Mouse (Mus musculus) forebrain, embryonic 12.5 days (tissue): ENCODE measurements around the gene Spock2. TPM values are rescaled to one million over a fixed set of nuclear protein-coding genes. Genes with fewer than 3 reads are reported as not detected.

Experiments
- ATAC-seq: fragments of 200-750 bp; cut with Nextera tagmentation; 2 replicates; pipeline ENCODE4 v1.8.0; 2017; ENCODE audit warnings: moderate TSS enrichment; ENCODE audit not compliant: low FRiP score
- H3K27ac ChIP-seq: fragments of 300-500 bp; sonication (generic); 2 replicates; pipeline ENCODE4 v1.5.1; 2016; ENCODE audit warnings: mild to moderate bottlenecking
- H3K27me3 ChIP-seq: fragments of 300-500 bp; sonication (generic); 2 replicates; pipeline ENCODE4 v1.6.1; 2016; ENCODE audit warnings: mild to moderate bottlenecking
- H3K36me3 ChIP-seq: fragments of 300-500 bp; sonication (generic); replicated peaks from 2 replicates; pipeline ENCODE4 v1.6.1; 2016; ENCODE audit warnings: mild to moderate bottlenecking
- H3K4me1 ChIP-seq: fragments of 300-500 bp; sonication (generic); 2 replicates; pipeline ENCODE4 v1.6.1; 2016
- H3K4me2 ChIP-seq: fragments of 300-500 bp; sonication (generic); 2 replicates; pipeline ENCODE4 v1.6.1; 2016; ENCODE audit warnings: mild to moderate bottlenecking, moderate library complexity
- H3K4me3 ChIP-seq: fragments of 300-500 bp; sonication (generic); replicated peaks from 2 replicates; pipeline ENCODE4 v1.5.1; 2016; ENCODE audit warnings: mild to moderate bottlenecking
- H3K9ac ChIP-seq: fragments of 300-500 bp; sonication (generic); 2 replicates; pipeline ENCODE4 v1.6.1; 2016; ENCODE audit warnings: mild to moderate bottlenecking
- H3K9me3 ChIP-seq: fragments of 300-500 bp; sonication (generic); 2 replicates; pipeline ENCODE4 v1.6.1; 2016
- WGBS: fragments of 180-500 bp; shearing (Covaris S2); methylation state at CpG from one replicate; pipeline ENCODE4 v1.1.7; 2016; 5-methylcytosine and 5-hydroxymethylcytosine counted together
- polyA plus RNA-seq: library from polyadenylated mRNA; unstranded; fragments of >200 nt; fragmentation: Nextera tagmentation; extraction: Ambion mirVana; gene quantifications from 2 replicates; pipeline ENCODE4 v1.2.1, GENCODE M21; 2016

The Spock2 gene
- polyA plus RNA-seq, 1 experiment from 2014 or later, result 13.2 TPM

DNA sequence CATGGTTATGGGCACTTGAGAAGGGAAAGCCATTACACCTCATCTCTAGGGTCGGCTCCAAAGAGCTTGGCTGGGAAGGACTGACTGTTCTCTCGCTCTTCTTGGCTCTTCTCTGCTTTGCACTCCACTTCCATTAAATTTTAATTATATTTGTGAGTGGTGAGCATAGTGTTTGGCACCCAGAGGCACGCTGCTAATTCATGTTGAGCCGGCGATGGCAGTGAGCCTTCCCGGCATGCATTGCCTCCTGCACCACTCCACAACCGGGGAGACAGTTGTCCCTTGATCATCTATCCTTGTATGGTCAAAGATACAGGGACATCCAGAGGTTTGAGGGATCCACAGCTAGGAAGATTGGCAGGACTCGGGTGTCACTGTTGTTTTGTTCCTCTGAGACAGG is 4.0 kb downstream of the Spock2 start:
- no peak overlapping the region for H3K4me2 ChIP-seq

DNA sequence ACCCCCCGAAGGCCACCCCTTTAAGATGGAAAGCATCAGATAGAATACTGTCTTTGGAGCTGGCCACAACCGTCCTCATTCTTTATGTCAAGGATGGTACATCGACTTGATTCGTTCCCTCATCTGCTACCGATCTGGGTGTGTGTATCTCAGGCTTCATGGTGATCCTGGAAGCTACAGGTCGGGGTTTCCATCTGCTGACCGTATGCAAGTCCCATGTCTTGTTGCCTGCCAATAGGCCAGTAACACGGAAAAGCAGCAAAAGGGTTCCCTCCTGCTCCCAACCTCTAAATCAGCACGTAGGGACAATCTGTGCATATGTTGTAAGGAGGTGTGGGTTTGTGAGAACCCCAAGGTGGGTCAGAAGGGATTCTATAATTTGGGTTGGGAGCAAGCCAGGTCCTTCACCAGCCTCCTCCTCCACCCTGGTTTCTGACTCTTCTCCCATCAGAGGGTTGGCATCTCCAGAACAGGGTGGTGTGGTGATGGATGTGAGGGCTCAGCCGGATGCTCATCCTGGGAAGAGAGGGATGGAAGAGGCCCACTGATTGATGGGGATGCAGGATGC is 5.0 kb downstream of the Spock2 start:
- peaks cover 52% of the 10 kb centered on the region for H3K27me3 ChIP-seq
- H3K27ac ChIP-seq, result no peak overlapping the region
- no peak overlapping the region for H3K4me2 ChIP-seq
- H3K4me1 ChIP-seq, result peaks cover 41% of the 10 kb centered on the region
- no peaks in the 10 kb centered on the region for H3K36me3 ChIP-seq
- H3K9ac ChIP-seq, result no peak overlapping the region
- WGBS, result 91% methylated on average over 10 of the region's 10 CpGs
- no peak for ATAC-seq
- no peak overlapping the region for H3K4me3 ChIP-seq
- no peaks in the 10 kb centered on the region for H3K9me3 ChIP-seq

More for the DNA sequence above, 4.0 kb downstream of the Spock2 start:
- Histone ChIP-seq H3K4me1 (peaks cover 40% of the 10 kb centered on the region), H3K9ac (no peak overlapping the region), H3K27ac (no peak overlapping the region), H3K36me3 (no peaks in the 10 kb centered on the region), H3K9me3 (no peaks in the 10 kb centered on the region), H3K27me3 (peaks cover 61% of the 10 kb centered on the region), H3K4me3 (no peak overlapping the region)
- 80% methylated on average over 8 of the region's 8 CpGs for WGBS
- ATAC-seq, result no peak

DNA sequence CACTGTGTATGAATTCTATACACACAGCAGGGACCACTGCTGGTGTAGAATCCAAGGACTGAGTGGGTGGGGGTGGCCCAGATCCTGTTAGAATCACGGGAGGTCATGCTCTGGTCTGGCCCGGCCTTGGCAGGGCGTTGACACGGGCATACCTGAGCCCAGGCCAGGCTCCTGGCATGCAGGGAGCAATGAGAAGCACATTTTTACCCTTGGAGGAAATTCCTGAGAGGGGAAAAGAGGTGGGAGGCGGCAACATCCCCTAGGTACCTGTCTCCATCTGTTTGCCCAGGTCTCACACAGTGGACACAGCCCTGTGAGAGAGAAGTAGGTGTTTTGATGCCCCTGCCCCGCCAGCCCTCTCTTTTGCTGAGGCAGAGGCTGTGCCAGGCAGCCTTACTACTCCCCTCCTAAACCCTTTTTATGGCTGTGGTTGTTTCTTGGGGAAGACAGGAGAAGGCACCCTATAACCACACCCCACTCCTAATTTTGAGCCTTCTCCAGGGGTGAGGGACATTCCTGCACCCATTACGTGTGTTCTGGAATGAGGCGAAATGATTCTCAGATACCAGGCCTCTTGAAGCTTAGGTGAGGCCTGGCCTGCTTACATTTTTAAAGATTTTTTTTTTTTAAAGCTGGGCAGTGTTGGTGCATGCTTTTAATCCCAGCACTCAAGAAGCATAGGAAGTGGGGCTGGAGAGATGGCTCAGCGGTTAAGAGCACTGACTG is 8.1 kb downstream of the Spock2 start:
- H3K4me3 ChIP-seq, result no peak overlapping the region
- no peaks in the 10 kb centered on the region for H3K36me3 ChIP-seq
- WGBS, result 87% methylated on average over 9 of the region's 9 CpGs
- no peak overlapping the region for H3K4me2 ChIP-seq
- no peak overlapping the region for H3K9ac ChIP-seq
- H3K27ac ChIP-seq, result no peak overlapping the region
- H3K9me3 ChIP-seq, result no peaks in the 10 kb centered on the region
- ATAC-seq, result no peak
- peaks cover 23% of the 10 kb centered on the region for H3K27me3 ChIP-seq
- peaks cover 35% of the 10 kb centered on the region for H3K4me1 ChIP-seq

DNA sequence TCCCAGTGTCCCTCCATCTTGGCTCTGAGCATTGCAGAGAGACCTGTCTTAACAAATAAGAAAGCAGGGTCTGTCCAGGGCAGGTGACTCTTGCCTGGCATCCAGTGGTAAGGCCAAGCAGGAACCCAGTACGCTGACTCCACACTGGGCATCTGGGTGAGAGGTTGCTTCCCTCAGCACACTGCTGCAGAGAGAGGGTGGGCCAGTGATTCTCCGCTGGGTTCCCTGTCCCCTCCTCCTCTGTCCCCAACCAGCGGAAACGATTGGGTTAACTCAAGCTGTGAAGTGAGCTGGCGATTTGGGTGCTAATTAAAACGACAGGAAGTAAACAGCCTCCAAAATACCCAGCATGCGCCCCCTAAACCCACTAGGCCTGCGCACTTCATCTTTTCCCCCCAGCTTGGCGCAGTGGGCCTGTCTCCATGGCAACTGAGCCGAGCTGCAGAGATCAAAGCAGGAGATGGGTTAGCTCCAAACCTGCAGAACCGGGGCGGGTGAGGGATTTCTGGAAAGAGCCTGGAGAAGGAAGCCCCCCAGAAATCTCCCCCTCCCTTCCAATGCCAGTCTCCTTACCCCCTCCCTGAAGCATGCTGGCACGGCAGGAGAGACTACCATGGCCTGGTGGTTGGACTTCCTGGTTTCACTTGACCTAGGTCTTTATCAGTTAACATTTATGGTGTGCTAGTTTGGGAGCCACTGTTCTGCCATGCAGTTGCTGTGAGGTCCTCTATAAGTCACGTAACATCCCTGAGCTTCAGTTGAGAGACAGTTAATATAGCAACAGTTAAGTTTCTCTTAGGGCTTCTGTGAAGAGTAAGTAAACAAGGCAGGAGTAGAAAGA is 9.5 kb downstream of the Spock2 start:
- Histone ChIP-seq H3K36me3 (no peaks in the 10 kb centered on the region), H3K4me2 (peak overlapping the region; percentile 51), H3K9me3 (no peaks in the 10 kb centered on the region), H3K27ac (peak overlapping the region; percentile 62), H3K27me3 (peaks cover 9% of the 10 kb centered on the region), H3K4me3 (peak overlapping the region; percentile 24), H3K4me1 (peaks cover 29% of the 10 kb centered on the region), H3K9ac (peak overlapping the region; percentile 29; the same call in 1 of the 2 replicates)
- ATAC-seq, result peak; percentile 91
- 5% methylated on average over 14 of the region's 14 CpGs for WGBS

DNA sequence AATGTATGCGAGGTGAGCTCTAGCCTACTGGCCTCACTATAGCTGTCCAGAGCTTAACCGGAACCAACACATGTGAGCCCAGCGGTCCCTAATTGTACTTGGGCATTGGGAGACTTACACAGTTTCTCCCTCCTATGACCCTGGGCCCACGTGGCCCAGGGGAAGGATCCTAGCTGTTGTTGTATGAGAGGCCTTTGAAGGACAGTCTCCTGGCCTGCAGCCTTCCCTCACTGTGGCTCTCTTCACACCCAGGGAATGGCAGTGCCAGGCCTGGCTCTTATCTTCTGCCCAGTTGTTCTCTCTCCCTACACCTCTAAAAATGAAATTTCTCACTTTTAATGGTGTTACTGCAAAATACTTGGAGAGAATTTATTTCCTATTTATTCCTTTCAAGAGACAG is 11.0 kb downstream of the Spock2 start:
- no peaks in the 10 kb centered on the region; the same call in 1 of the 2 replicates for H3K27me3 ChIP-seq
- H3K4me2 ChIP-seq, result no peak overlapping the region
- WGBS, result 47% methylated on average over 4 of the region's 4 CpGs
- peaks cover 29% of the 10 kb centered on the region for H3K4me1 ChIP-seq
- H3K4me3 ChIP-seq, result no peak overlapping the region
- ATAC-seq, result no peak
- H3K9me3 ChIP-seq, result no peaks in the 10 kb centered on the region
- H3K27ac ChIP-seq, result no peak overlapping the region
- no peaks in the 10 kb centered on the region for H3K36me3 ChIP-seq
- no peak overlapping the region for H3K9ac ChIP-seq

DNA sequence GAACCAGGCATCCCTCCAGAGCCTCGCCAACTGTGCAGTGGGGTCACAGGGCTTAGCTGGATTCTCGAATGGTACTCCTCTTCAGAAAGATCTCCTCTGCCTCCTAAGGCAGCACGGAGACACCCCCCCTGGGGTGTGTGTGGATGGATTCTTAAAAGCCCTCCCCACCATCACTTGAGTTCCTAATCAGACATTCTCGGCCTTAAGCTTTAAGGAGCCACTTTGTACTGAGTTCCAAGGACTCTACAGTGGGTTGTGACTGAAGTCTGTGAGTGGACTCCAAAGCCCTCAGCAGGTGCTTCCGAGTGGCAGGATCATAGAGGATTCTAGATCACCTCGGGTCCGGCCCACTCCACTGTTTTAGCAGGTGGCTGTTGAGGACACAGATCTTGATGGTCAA is 12.4 kb downstream of the Spock2 start:
- Histone ChIP-seq H3K4me1 (peaks cover 29% of the 10 kb centered on the region), H3K9me3 (no peaks in the 10 kb centered on the region), H3K4me2 (no peak overlapping the region), H3K4me3 (no peak overlapping the region), H3K27ac (no peak overlapping the region), H3K27me3 (no peaks in the 10 kb centered on the region; the same call in 1 of the 2 replicates), H3K36me3 (no peaks in the 10 kb centered on the region), H3K9ac (no peak overlapping the region)
- 55% methylated on average over 7 of the region's 7 CpGs for WGBS
- no peak for ATAC-seq

DNA sequence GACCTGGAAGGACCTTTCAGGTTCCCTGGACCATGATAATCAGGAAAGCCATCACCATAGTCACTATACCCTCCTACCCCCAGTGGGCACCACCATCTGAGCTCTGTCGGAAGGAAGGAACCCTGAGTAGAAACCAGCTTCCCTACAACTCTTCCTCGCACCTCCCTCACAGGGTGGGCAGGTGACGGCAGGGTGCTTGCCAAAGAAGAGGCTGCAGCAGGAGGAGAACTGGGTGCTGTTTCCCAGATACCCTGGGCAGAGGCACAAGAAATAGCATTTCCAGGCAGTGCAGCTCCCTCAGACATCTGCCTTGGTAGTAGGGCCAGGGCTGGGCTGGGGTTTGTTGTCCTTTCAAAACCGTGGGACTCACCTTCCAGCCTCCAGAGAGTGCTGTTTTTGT is 14.6 kb downstream of the Spock2 start:
- Histone ChIP-seq H3K9me3 (no peaks in the 10 kb centered on the region), H3K4me2 (no peak overlapping the region), H3K4me3 (no peak overlapping the region), H3K9ac (no peak overlapping the region), H3K27me3 (0 out of 2 replicates have a peak, but pooled peaks cover 3% of the 10 kb centered on the region), H3K27ac (no peak overlapping the region), H3K4me1 (peaks cover 24% of the 10 kb centered on the region), H3K36me3 (no peaks in the 10 kb centered on the region)
- ATAC-seq, result no peak
- WGBS, result 81% methylated on average over 4 of the region's 4 CpGs

DNA sequence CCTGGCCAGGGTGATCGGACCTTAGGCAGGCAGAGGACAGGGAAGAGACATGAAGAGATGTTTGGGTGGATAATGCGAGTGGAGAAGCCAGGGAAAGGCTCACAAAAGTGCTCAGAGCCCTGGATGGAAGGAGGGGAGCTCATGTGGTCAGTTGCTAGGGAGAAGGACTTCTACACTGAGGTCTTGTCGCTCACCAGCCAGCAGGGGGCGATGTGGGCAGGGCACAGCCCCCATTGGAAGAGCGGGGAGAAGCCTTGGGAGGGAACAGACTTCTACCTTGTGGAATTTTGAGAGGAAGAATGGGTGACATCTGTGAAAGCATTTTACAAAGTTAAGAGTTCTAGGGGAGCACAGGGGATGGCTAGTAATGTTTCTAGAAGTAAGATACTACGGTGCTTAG is 18.1 kb downstream of the Spock2 start:
- Histone ChIP-seq H3K4me2 (no peak overlapping the region), H3K36me3 (no peaks in the 10 kb centered on the region), H3K9ac (no peak overlapping the region), H3K4me3 (no peak overlapping the region), H3K4me1 (peaks cover 7% of the 10 kb centered on the region), H3K9me3 (no peaks in the 10 kb centered on the region), H3K27me3 (0 out of 2 replicates have a peak, but pooled peaks cover 3% of the 10 kb centered on the region), H3K27ac (no peak overlapping the region)
- ATAC-seq, result no peak
- 64% methylated on average over 6 of the region's 6 CpGs for WGBS

DNA sequence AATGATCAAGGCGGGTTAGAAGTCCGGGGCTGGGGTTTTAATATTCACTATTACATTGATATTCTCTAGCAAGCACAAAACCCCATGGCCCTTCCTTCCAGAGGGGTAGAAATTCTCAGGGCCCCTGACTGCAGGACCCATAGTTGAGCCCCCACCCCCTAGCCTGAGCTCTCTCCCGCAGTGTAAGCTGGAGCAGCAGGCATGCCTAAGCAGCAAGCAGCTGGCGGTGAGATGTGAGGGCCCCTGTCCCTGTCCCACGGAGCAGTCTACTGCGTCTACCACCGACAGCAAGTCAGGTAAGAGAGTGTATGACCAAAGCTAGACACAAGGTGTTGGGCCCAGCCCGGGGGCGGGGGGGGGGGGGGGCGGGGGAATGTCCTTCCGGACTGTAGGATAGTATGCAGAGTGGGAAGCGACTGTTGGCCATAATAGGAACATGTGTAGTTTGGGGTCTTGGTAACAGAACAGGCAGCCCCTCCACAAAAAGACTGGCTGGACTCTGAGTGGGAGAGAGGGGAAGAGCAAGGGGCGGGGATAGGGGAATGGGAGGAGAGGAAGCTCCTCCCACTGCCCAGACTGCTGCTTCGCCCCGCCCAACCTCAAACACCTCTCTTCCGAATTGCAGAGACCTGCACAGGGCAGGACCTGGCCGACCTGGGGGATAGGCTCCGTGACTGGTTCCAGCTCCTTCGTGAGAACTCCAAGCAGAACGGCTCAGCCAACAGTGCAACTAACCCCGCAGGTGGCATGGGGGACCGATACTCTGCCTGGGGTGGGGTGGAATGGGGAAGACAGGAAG is 19.7 kb downstream of the Spock2 start:
- Histone ChIP-seq H3K4me3 (no peak overlapping the region), H3K4me1 (peaks cover 7% of the 10 kb centered on the region), H3K9me3 (no peaks in the 10 kb centered on the region), H3K36me3 (no peaks in the 10 kb centered on the region), H3K27me3 (0 out of 2 replicates have a peak, but pooled peaks cover 3% of the 10 kb centered on the region), H3K9ac (no peak overlapping the region), H3K27ac (no peak overlapping the region), H3K4me2 (peak overlapping the region; percentile 25)
- 22% methylated on average over 20 of the region's 22 CpGs for WGBS
- ATAC-seq, result peak; percentile 55; the same call in 1 of the 2 replicates

DNA sequence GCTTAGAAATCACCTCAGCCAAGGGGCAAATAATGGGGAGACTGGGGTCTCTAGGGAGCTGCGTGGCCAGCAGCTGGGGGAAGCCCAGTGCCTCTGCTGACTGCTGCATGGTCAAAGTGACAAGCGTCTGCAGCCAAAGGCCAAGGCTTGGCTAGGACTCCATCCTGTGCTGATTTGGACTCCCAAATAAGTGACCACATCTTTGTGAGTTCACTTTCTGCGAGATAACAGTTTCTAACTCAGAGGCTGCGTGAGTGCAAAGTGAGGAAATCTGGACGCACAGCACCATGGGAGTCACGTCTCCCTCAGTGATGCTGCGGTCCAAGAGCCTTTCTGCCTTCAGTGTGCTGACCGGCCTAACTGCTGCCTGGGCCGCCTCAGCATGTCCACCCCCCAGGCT is 22.3 kb downstream of the Spock2 start:
- peaks cover 7% of the 10 kb centered on the region for H3K4me1 ChIP-seq
- no peak overlapping the region for H3K9ac ChIP-seq
- H3K9me3 ChIP-seq, result no peaks in the 10 kb centered on the region
- no peak overlapping the region for H3K4me2 ChIP-seq
- no peak overlapping the region for H3K27ac ChIP-seq
- 87% methylated on average over 9 of the region's 9 CpGs for WGBS
- H3K4me3 ChIP-seq, result no peak overlapping the region
- no peak for ATAC-seq
- H3K36me3 ChIP-seq, result no peaks in the 10 kb centered on the region
- 0 out of 2 replicates have a peak, but pooled peaks cover 3% of the 10 kb centered on the region for H3K27me3 ChIP-seq

DNA sequence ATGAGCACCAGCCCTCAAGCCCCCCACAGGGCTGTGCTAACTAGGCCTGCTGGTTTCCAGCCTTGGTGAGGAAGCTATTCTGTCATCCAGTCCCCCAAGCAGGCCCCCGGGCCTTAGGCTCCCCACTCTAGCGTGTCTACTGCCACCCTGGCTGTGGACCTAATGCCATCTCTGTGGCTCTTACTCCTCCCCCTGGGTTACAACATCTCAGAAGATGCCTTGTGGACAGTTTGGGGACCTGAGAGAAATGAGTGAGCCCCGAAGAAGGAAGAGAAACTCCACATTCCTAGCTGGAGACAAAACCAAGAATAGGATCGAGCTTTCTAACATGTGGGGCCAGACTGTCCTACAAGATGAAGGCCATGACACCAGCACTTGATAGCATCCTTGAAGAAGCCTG is 24.5 kb downstream of the Spock2 start:
- no peak overlapping the region for H3K9ac ChIP-seq
- WGBS, result 85% methylated on average over 4 of the region's 4 CpGs
- H3K4me3 ChIP-seq, result no peak overlapping the region
- H3K27me3 ChIP-seq, result no peaks in the 10 kb centered on the region
- ATAC-seq, result no peak
- H3K4me2 ChIP-seq, result no peak overlapping the region
- H3K36me3 ChIP-seq, result no peaks in the 10 kb centered on the region
- H3K9me3 ChIP-seq, result no peaks in the 10 kb centered on the region
- H3K4me1 ChIP-seq, result peaks cover 11% of the 10 kb centered on the region
- no peak overlapping the region for H3K27ac ChIP-seq

DNA sequence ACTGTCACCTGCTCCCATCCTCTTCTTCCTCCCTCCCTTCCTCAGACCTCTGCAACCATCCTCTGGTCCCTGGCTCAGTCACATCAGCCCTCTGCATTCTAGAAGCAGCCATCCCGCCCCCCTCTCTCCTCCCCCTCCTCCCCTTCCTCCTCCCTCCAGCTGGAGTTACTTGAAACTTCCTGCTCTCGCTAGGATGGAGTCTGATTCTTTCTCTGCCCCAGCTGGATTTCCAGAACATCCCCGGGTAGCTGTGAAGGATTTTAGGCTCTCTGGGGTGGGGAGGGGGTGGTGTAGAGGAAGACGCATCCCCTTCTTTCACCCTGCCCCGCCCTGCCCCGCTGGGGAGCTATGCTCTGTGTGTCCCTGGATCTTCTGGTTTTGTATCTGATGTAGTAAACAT is 27.5 kb downstream of the Spock2 start:
- H3K9ac ChIP-seq, result no peak overlapping the region
- H3K36me3 ChIP-seq, result no peaks in the 10 kb centered on the region
- no peak overlapping the region for H3K4me2 ChIP-seq
- no peak overlapping the region for H3K27ac ChIP-seq
- no peak for ATAC-seq
- no peaks in the 10 kb centered on the region for H3K9me3 ChIP-seq
- 37% methylated on average over 6 of the region's 6 CpGs for WGBS
- H3K4me1 ChIP-seq, result peaks cover 5% of the 10 kb centered on the region; the same call in 1 of the 2 replicates
- H3K27me3 ChIP-seq, result no peaks in the 10 kb centered on the region
- H3K4me3 ChIP-seq, result no peak overlapping the region
